Mouse (Mus musculus) erythroblast, embryonic 14.5 days (primary cell): ENCODE results near the gene Rabl6.

Experiments
- GATA1 ChIP-seq: IDR thresholded peaks from 2 replicates; pipeline ENCODE4 v1.6.1; 2012; ENCODE audit warnings: low read length, inconsistent platforms, mixed read lengths
- TAL1 ChIP-seq: IDR thresholded peaks from 3 replicates; pipeline ENCODE4 v1.6.1; 2012; ENCODE audit warnings: low read length, inconsistent platforms, mixed read lengths

- TF ChIP-seq GATA1 (no peak), TAL1 (no peak)
Observed at GRCm38 (mm10) chr2:25561946-25562345, 46.4 kb downstream of the Rabl6 start.
